Mouse (Mus musculus): ENCODE data around the gene Gna13.

Gene Gna13

GRCm38 (mm10) chr11:109425392-109426271, 63.0 kb downstream of the Gna13 start, which contains the start of gene Amz2:
TSS of gene Amz2 (plus strand) at chr11:109425946.
- peak; percentile 99 for DNase-seq

GRCm38 (mm10) chr11:109426272-109426586, 63.6 kb downstream of the Gna13 start:
- no peak for DNase-seq

DNA sequence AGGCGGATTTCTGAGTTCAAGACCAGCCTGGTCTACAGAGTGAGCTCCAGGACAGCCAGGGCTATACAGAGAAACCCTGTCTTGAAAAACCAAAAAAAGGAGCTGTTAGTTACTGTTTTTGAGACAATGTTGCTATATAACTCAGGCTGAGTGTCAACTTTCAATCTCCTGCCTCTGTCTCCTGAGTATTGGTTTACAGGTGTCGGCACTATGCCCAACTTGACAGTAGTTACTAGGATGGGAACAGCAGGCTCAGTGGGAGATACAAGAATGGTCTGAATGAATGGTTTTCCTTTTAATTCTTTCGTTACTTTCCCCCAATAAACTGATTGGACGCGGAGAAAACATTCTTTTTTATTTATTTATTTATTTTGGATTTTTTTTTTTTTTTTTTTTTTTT, 64.7 kb downstream of the Gna13 start:
- DNase-seq, result no peak

DNA sequence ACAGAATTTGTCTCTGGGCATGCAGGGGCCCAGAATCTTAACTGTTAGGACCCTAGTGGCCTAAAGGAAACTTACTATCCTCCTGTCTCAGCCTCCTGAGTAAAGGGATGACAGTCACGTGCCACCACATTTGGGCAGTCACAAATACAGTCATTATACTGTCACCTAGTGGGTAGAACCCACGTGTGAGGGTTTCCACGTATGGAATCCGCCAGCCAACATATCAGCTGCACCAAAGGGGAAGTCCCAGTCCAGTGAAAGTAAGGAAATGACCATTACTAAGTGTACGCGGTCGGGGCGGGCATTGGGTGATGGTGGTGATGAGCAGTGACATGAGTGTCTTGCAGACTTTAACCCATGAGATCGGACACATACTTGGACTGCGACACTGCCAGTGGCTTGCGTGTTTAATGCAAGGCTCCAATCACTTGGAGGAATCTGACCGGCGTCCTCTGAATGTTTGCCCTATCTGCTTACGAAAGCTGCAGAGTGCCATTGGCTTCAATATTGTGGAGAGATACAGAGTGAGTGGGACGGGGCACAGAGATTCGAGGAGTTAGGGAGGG, 71.7 kb downstream of the Gna13 start:
- DNase-seq, result no peak

DNA sequence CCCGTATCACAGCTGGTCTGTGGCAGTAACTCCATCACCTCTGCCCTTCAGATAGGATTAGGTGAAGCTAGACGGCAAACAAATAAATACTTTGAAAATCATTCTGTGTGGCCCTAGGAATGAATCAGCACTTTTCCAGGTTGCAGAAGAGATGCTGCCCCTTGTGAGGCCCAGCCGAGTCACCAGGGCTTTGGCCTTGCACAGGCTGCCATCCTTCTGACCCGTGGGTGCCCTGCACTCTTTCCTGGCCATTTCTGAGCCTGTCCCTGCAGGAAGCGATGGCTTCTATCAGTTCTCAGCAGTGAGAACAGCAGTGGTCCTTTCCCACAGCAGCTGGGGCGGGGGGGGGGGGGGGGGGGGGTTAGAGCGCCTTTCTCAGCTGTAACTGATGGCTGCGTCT, 74.3 kb downstream of the Gna13 start:
- DNase-seq, result no peak

GRCm38 (mm10) chr11:109439209-109439608, 76.6 kb downstream of the Gna13 start:
- no peak for DNase-seq

DNA sequence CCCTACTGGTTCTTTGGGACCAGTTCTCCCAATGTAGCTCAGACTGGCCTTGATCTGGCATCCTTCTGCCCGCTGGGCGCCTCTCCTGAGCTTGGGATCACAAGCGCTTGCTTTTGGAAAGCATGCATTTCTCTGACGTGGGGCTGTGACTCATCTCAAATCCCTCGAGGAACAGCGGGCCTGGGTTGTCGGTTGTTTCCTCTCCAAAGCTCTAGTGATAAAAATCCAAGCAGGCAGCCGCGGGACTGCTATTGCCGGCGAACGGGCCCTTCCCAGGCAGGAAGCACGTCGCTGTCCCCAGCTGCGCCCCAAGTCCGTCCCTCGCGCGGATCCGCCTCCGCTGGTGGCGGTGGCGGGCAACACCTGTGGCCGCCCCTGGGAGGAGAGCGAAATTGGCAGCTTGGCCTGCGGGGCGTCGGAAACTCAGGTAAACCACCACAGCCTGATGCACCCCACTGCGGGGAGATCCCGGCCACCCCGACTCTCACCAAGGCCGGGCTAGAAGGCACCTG, 77.3 kb downstream of the Gna13 start:
- peak; percentile 83 for DNase-seq

GRCm38 (mm10) chr11:109440641-109441040, 78.0 kb downstream of the Gna13 start:
- no peak for DNase-seq

- DNase-seq, result peak; percentile 71
Observed at GRCm38 (mm10) chr11:109441119-109441518, 78.5 kb downstream of the Gna13 start.

DNA sequence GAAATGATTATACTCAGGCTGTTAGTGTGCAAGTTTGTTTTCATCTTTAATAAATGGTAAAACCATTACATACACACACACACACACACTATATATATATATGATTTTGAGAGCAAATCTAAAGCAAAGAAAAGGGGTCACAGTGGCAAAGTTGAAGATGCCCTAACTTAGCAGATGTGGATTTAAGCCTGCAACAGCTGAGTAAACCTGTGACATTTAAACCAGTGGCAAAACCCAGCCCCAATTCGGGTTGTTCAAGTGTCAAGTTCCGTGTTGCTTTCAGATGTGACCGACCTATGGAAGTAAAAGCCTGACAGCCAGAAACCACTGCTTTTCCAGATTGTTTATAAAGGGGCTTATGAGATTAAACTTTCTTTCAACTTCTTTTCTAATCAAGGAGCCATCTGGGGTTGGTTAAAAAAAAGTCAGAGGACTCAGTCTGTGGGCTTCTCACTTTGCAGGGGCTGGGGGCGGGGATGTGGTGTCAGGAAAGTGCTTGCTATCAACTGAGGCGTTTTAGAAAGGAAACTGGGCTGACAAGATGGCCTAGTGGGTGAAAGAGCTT, 79.6 kb downstream of the Gna13 start:
- DNase-seq, result no peak

DNA sequence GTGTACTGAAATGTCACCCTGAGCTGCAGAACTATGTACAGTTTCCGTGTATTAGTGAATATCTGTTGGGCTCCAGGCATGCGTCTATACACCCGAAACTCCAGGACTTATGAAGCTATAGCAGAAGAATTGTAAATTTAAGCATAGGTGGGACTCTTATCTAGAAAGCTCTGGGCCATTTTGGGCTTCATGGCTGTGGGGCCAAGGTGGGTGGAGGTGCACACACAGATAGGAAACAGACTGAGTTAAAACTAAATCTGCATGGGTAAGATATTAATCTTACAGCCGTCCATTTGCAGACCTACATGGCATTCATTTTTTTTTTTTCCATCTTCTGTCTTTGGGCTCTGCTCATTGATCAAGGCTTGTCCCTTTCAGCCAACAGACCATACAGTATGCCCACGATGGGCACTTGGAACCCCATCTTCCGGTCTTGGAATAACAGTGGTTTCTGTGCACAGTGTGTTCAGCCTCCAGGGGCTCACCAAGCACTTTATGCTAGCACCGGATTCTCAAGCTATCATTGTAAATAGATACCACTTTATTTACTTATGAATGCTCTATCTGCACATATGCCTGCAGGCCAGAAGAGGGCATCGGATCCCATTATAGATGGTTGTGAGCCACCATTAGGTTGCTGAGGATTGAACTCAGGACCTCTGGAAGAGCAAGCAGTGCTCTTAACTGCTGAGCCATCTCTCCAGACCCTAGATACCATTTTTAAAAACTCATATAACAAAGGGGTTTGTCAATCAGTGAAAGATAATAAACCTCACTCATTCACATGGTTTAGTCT, 81.0 kb downstream of the Gna13 start:
- no peak for DNase-seq

DNA sequence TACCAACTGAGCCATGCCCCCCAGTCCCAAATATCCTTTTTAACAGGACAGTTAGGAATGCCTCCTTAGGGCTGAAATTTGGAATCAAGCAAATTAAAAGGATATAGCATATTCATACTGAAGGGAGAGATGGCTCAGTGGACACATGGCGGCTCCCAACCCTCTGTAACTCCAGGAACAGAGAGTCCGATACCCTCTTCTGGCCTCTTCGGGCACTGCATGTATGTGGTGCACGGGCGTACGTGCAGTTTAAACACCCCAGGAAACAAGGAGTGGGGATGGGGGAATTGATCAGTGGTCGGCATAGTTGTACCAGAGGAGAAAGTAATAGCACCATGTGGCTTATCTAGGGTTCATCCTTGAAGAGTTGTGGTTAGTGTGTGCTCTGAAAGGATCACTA, 82.0 kb downstream of the Gna13 start:
- DNase-seq, result peak; percentile 56

DNA sequence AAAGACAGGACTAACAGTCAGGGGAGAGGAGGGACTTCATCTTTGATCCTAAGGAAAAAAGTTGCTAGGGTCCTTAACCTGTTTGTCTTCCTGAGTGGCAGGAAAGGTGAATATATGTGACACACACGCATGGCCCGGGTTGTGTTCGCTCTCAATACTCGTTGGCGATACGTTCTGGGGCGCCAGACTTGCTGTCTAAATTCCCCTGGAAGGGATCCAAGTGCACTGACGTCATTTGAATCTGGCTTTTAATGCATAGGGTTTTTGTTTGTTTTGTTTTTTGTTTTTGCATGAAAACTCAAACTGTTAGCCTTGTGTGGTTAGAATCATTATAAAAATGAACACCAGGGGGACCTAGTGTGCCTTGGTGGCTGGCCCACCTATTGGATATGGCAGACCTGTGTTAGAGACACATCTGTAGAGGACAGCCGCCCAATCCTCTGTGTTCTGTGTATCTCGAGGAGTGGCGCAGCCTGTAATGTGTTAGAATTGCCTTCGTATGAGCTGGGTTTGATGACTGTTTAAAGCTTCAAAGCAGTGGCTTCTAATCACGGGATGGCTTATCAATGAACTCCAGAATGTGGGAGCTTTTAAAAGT, 82.9 kb downstream of the Gna13 start:
- peak; percentile 72 for DNase-seq
